Mouse (Mus musculus) cerebellum, postnatal 14 days (tissue): Measurements from ENCODE around the gene BC049352.

ENCODE experiments used
- DNase-seq, 2 experiments: peaks; one replicate each; pipeline ENCODE4 v3.0.0; 2021; ENCODE audit warnings: mixed read lengths in 2 of 2

Gene BC049352

DNA sequence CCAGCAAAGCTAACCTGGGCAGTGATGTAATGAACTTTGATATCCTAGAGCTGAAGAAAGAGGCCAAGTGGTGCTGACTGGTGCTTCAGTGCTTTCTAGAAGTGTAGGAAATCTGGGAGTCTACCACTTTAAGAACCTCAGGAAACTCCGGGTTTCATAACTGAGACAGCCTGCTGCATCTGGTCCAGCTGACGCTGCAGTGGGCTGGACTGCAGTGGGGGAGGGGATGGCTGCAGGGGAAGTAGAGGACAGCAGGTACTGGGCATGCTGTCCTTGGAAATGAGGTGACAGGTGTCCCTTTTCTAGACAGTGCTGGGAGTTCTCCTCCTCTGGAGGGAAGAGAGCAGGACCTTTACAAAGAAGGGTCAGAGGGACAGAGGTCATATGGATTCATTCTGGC, at the start of gene BC049352:
TSS of gene BC049352 (plus strand) at position 238 of the 400 bp plus-strand sequence.
- no peak for DNase-seq

DNA sequence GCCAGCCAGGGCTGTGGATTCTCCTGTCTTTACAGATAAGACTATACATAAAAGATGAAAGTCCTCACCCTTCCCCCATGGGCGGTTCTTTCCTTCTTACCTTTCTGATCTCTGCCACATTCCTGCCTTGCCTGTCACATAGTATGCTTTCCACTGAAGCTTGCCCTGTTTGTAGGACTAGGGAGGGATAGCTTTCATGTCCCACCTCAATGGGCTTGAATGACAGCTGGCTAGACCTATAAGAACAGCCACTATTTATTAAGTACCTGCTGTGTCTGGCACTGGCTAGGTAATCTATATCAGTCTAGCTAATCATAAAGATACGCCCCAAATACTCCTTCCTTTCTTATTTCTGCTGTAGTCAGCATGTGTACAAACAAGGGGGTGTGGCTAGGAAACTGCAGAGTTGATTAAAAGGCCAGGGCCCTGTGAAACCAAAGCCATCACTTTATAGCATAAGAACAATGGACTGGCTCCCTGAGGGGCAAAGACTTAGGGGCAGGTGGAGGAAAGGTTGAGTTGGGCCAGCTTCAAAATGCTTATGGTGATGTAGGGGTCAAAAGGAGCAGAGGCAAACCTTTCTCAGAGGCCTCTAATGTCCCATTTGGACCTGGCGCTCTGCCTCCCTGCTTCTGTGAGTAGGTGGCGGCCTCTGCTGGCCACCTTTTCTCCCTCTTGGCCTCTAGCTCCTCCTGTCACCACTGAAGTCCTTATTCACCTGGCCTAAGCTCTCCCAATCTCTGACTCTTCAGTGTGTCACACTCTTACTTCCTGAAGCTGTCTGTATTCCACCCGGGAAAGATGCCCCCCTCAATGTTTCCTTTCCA, 48.1 kb upstream of the BC049352 start:
- DNase-seq: peak; percentile 86 to 92

DNA sequence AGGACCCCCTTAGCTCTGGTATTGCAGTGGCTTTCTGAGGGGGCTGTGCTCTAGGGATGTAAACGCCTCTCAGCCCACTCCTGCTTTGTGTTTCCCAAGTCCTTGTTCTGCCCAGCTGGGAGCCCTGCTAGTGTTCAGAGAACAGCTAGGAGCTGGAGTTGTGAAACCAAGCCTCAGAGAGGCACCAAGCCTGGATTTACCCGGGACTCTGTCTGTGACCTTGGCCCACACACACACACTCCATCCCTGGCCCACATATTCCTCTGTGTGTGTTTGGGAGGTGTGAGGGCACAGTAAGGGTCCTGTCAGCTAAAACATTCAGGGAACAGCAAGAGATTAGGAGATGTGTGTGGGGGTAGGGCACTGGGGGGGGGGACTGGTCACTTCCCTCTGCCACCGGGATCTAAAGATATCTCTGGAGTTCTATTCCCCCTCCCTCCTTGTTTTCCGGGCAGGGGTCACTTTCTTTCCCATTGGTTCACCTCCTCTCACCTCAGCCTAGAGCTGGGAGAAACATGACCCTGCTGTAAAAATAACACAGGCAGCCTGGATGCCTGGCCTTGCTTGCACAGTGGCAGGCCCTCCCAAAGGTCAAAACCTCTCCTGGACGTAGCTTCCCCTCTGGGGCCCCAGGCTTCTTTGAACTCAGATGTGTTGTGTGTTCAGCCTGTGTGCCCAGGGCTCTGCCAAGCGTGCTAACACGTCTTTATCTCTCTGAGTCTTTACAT, 45.2 kb upstream of the BC049352 start:
- no peak for DNase-seq

DNA sequence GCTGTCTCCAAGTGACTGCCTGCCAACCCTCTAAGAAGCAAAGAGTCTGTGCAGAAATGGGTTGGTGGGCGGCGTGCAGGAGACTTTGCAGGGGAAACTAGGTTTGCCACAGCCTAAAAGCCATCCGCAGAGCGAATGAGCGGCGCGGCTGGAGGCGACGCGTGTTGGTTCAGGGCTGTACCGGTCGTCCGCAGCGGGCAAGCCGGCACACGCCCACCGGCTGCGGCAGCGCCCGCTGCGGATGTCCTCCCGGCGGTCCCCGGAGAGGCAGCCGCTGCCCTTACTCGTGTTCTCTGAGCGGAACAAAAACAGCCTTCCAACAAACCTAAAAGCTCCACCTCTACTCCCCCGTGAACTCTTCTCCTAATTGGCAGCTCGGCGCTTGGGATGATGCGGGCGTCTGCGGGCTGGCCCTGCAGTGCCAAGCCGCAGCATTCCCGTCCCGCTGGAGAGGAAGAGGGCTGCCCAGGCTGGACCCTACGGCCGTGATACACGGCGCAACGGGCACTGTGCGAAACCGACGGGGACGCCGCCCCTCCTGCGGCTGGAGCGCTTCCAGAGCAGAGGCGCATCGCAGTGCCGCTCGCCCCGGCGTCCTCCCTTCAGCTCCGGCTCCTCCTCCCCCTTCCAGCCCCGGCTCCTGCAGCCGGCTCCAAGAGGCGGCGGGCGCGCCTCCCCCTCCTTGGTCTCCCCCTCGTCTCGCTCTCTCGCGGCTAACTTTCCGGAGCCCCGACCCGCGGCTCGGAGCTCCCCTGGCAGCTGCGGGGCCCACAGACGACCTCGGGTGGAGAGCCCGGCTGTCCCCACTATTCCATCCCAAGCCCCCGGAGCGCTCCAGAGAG, 43.4 kb upstream of the BC049352 start, which contains the start of gene Scn4b:
TSS of gene Scn4b (plus strand) at position 205 of the 842 bp plus-strand sequence.
- DNase-seq: peak; percentile 35 to 47

DNA sequence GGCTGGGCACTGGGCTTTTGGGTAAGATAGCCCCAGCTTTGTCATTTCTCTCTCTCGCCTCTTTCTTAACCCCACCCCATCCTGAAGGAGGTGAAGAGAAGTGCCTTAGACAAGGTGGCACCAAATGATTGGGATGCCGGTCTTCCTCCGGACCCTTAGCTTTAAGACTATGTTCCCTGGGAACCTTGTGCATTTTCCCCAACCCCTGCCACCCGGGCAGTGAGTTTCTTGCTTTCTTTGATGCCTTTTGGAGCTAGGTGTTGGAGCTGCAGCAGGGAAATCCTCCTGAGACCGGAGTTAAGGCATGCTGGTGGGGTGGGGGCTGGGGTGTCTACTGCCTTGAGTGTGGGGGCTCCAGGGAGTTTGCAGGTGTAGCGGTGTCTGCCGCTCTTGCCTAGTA, 42.7 kb upstream of the BC049352 start:
- DNase-seq: no peak

DNA sequence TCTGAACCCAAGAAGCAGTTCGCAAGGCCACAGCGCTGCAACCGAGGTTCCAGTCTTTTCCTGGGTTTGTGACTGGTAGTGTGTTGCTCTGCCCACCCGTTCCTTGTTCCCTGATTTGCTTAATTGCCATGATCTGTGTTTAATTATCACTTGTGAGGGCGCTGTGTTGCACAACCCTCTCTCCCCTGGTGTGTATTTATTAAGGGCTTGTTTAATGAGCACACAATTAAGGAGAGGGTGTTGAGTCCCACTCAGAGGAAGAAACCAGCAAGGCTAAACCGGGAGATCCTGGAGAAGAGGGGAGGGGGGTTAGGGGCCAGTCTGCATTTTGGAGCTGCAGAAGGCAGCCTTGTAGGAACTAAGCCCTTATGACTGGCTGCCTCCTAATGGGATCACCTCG, 40.9 kb upstream of the BC049352 start:
- DNase-seq: no peak

DNA sequence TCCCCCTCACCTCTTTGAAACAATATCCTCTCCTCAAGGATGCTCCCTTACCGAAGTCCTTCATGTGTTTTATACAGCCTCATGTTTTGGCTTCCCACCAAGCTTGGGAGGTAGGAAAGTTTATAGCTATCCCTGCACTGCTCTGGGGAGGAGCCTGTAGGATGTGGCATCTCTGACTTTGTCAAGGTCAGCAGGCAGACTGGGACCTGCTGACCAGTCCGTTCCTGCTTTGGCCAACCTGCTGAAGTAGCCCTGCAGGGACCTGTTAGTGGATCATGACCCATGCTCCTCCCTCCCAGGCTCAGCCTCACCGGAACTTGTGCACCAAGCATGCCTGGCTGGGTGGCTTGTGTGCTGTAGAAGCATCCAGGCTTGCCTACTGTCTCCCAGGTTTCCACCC, 39.1 kb upstream of the BC049352 start:
- DNase-seq: no peak

DNA sequence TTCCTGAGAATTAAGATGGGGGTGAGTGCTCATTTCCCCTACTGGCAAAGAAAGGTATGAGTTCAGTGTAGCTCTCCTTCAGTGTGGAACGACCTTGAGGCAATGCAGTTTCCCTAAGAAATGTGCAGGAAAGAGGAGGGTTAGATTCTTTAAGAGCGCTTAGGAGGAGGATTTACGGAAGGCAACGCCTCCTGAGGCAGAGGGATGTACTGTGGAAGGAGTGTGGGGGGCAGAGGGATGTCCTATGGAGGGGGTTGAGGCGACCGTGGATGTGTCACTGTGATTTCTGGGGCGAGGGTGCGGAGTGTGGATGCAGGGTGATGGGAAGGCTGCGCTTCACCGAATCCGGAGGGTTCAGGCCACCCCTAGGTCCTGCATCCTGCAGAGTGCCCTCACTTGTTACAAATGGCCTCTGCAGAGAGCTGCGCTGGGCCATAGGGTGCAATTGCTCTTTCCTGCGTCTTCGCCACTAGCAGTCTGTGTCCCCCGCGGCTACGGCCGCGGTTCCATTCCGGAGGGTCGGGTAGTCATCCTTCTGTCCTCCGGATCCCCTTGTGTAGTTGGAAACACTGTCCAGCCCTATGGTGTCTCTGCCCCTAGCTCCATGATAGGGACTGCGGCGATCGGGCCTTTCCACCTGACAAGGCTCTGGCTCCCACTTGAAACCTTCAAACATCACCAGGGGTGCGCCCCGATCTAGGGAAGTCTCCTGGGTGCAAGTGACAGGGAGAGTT, 36.1 kb upstream of the BC049352 start:
- DNase-seq: peak in 1 of 2 experiments; percentile 20

DNA sequence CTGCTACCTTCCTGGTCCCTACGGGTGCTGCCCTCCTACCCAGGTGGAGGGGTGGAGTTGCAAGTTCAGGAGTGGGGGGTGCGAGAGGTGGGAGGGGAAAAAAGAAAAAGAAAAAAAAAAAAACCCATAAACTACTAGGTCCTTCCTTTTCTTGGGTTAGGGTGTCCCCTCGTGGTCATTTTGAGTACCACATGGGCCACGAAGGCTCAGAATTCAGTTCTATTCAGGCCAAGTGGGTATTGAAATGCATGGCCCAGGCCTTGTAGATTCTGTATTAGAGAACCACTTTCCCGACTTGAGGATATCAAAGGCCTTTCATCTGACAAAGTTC, 35.6 kb upstream of the BC049352 start:
- DNase-seq: peak; percentile 89 to 93

DNA sequence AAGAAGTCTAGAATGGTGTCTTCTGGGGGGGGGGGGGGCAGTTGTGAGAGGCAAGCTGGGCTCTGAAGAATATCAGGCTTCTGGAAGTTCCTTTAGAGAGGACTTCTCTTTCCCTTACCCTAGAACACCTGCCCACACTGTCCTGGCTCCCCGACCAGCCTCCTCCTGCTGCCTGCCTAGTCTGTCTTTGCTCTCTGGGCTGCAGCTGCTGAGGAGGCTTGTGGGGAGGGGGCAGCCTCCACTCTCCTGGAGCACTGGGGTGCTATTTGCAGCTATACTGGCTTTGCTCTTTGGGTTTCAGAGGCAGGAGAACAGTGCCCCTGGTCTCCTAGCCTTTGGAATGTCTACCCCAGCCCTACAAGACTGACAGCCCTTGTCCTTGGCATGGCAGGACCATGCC, 30.9 kb upstream of the BC049352 start:
- no peak for DNase-seq

DNA sequence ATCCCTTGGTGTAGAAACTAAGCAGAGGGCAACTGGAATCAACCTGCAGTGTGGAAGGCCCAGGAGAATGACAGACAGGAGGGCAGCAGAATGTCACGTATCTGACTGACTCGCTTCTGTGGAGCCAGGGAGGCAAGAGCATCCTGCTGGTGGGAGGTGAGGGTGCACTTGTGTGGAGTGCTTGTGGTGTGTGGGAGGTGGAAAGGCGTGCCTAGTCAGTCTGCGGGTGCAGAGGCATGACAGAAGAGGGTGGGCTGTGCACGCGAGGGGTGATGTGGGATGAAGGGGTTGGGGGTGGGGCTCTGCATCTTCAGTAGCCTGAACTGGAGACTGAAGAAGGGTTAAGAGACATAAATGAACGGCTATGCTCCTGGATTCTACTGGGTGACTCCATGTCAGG, 28.4 kb upstream of the BC049352 start:
- DNase-seq: no peak

DNA sequence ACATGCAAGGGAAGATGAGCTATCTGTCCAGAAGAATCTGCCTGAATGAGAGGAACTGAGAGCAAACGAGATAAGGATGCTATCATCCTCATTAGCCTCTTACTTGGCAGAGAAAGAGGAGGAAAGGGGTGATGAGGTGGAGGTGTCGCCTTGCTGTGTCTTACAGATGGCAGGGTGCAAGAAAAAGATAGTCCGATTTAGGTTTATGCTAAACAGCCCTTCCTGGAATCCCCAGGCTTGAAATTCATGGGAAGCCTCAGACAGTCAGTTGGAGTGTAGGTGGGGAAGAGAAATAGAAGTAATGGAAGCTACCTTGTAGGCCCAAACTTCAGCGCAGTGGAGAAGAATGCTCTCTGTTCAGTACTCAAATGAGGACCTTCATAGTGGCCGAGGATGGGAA, 13.9 kb upstream of the BC049352 start:
- DNase-seq: no peak

DNA sequence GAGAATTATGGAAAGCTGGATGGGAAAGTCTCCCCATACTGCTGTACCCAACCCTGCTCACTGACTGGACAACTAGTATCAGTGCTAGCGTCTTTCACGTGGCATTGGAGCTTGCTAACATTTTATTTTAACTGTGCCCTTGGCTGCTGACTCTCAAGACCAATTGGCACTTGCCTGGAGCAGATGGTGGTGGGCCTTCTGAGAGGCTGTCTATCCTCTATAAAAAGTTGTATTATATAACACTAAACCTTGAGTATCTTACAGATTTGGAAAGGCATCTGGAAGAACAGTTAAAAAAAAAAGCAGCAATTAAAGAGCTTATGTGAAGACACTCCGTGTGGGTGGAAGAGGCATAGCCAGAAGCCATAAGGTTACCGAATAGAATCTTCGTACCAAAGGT, 11.7 kb upstream of the BC049352 start:
- no peak for DNase-seq

DNA sequence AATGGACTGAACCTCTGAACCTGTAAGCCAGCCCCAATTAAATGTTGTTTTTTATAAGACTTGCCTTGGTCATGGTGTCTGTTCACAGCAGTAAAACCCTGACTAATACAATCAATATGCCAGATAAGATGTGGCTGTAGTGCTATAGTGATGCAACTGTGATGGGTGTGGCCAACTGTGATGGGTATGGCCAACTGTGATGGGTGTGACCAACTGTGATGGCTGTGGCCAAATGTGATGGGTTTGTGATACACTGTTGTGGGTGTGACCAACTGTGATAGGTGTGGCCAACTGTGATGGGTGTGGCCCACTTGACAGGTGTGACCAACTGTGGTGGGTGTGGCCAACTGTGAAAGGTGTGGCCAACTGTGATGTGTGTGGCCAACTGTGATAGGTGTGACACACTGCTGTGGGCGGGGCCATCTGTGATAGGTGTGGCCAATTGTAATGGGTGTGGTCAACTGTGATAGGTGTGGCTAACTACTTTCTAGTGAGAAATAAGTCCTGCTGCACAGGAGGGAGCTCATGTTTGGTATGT, 10.7 kb upstream of the BC049352 start:
- DNase-seq: no peak

DNA sequence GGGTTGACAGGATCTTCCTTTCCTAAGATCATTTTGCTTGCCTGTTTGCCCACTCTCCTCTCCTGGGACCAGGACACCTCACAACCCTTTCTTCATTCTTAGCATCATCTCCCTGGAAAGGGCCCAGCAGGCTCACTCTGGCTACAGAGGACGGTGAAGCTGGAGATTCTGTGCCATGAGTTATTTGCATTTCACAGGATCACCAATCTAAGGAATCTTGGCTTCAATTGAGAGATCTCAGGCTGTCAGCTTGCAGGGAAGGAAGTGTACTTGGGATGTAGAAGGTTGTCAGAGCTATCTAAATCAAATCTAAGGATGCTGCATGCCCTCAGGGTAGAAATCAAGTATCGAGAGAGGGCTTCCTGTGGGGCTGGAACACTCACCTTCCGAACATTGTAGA, 8.3 kb upstream of the BC049352 start:
- DNase-seq: no peak

DNA sequence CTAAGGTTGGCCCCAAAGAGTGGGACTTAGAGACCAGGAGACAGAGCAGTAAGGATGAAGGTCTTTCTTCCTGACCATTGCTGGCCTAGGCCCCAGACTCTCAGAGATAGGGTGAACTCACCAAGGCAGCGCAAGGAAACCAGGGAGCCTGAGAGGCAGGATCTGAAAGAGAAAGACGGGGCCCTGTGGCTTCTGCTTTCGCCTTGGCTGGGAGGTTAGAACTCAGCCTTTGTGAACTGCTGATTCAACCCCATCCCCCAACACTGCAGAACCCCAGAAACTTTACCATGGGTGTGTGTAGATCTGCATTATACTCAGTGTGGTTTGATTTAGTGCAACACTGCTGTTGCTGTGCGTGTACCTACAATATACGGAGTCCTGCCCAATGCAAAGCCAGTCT, 2.5 kb upstream of the BC049352 start:
- no peak for DNase-seq

DNA sequence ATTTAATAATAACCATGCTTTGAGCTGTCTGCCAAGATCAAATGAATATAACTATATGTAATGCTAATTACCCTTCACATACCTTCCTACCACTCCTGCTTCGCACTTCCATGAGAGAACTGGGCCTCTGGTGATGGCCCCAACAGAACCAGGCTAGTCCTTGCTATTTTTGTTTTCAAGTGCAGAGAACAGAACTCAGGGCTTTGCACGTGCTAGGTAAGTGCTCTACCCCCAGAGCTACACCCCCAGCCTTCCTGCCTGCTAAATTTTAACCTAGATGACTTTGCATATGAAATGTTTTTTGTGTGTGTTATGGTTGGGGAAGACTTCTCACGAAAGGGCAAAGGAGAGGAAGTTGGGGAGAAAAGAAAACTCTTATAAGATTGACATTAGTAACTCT, 714 bp downstream of the BC049352 start:
- DNase-seq: no peak

DNA sequence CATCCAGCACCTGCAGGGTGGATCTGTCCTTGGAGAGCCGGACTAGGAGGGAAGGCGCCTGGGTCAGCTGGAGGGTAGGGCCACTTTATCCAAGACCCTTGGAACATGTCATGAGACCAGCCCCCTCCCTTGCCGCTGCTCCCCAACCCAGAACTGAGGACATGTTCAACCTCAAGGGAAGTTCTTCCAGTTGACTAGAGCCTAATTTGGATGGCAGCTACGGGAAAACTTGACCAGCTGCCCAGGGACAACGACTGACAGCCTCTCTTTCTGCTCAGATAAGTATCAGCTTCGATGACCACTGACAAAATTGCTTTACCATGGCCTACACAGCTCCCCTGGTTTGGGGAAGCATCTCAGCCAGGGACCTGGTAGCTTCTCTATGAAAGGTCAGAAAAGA, 1.5 kb downstream of the BC049352 start:
- peak; percentile 57 to 70 for DNase-seq

DNA sequence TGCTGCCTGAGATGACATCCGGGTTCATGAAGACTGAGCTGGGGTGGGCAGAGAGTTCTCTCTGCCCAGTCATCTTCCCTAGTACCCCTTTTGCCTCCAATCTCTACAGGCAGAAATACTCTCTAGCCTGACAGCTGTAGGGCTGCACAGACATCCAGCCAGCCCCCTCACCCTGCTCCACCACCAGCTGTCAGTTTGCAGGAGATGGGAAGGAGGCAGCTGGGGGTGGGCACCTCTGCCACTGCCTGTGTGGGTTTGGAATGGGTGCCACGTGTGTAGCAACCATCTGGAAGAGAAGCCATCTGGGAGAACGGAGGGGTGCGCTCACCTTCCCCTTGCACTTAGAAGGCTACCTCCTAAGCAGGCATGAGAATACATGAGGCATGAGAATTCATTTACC, 3.4 kb downstream of the BC049352 start:
- DNase-seq: no peak

DNA sequence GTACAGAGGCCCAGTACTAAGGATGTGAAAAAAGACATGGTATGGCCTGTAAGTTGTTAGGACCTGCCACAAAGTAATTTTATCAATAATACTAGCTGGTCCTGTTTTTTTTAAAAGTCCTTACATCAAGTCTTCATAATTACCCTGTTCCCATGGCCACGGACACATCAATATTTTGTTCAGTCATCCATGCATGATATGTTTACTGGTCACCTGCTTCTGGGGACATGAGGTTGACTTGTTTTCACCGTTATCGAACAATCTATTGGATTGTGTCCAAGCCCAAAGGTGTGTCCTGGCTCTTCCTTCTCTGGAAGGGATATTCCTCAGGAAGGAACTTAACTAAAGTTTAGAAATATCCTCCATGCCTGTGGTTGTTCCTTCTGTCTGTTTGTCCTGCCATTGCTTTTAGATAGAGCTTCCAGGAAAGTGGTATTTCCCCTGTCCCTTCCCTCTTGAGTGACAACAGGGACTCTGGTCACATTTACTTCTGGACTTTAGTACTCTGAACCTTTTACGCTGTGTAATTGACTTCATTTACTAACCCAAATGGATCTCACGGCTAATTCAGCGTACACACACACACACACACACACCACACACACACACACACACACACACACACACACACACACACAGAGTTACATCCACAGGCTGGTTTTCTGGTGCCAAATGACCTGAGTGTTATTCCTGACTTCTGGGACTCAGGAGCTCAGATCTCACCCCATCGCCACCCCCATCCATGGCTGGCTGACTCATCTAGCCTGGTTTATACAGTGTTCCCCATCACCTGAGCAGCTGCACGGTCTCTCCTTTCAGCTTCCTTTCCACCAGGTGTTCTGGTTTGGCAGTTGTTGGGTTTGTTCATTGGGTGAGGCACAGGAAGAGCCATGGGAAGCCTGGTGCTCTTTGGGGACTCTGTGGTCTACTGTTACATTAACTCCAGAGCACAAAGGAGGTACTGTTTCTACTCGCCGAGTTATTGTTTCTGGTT, 7.1 kb downstream of the BC049352 start:
- DNase-seq: no peak

DNA sequence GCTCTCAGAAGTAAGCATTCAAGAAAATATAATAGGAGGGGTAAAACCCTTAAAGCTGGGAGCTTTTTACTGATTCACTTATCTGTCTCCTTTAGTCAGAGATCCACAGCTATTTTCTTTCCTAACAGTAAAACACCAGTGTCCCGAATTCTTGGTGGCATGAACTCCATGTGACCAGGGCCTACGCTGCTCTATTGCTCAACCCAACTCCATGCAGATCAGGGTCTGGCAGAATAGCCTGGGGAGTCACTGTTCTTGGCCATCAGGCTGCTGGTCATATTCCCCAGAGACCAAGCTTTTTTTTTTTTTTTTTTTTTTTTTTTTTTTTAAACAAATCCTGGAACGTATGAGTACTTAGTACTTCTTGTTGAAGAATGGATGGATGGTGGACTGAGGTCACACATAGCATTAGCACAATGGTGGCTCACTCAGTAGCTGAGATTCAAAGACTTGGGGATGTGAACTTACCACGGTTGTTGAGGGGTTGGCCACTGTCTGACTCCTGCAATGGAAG, 7.9 kb downstream of the BC049352 start:
- no peak for DNase-seq
